Mouse (Mus musculus) bone marrow macrophage, adult 2 months (primary cell): ENCODE results near the gene Aifm1.

ENCODE experiments used
- CTCF ChIP-seq: IDR thresholded peaks from 2 replicates; pipeline ENCODE4 v1.5.1; 2012; ENCODE audit warnings: low read depth, mild to moderate bottlenecking, low read length, moderate library complexity
- POLR2A ChIP-seq: IDR thresholded peaks from 2 replicates; pipeline ENCODE4 v1.6.1; 2012; ENCODE audit warnings: mild to moderate bottlenecking, low read depth, low read length, borderline replicate concordance

GRCm38 (mm10) chrX:48441954-48442353 lies 71.4 kb downstream of the Aifm1 start:
- TF ChIP-seq CTCF, result no peak
- no peak for TF ChIP-seq POLR2A
